ENCODE assay signal across 8 mouse cellular contexts in genomic region chr9:37145616-37146352, GRCm38 (mm10). TPM values are rescaled to one million over a fixed set of nuclear protein-coding genes. Genes with fewer than 3 reads are reported as not detected.
DNase-seq lines count a peak whose midpoint lies in the region; ATAC-seq and TF ChIP-seq lines count a peak whose summit lies in the region.

No protein-coding gene starts in this region.

- peak overlapping the region; percentile 82 for H3K4me3 ChIP-seq in cortical plate, adult 2 months (ENCODE audit: insufficient read depth, low read length)
- peak overlapping the region; percentile 77 for H3K4me3 ChIP-seq in heart, embryonic 16.5 days (ENCODE audit: low read length)
- peak overlapping the region; percentile 89 for H3K4me3 ChIP-seq in midbrain, embryonic 12.5 days

- ATAC-seq in cerebellum, adult (ENCODE audit: insufficient number of reproducible peaks, low FRiP score, low TSS enrichment) = no peak
- no peak for ATAC-seq in heart, embryonic 16.5 days (replicated peaks; ENCODE audit: extremely low read depth, insufficient read depth, low FRiP score)
- 0 out of 2 replicates have a peak, but pooled peaks have one; percentile 3 for ATAC-seq in midbrain, embryonic 12.5 days (ENCODE audit: low FRiP score, low read depth)

- peak overlapping the region; percentile 85 for H3K9ac ChIP-seq in heart, embryonic 16.5 days (ENCODE audit: low read length)
- peak overlapping the region; percentile 99 for H3K9ac ChIP-seq in midbrain, embryonic 12.5 days (replicated peaks)

- no peaks in the 10 kb centered on the region for H3K36me3 ChIP-seq in heart, embryonic 16.5 days (ENCODE audit: control insufficient read depth, insufficient read depth)
- no peaks in the 10 kb centered on the region for H3K36me3 ChIP-seq in midbrain, embryonic 12.5 days

- H3K4me1 ChIP-seq in cortical plate, adult 2 months (ENCODE audit: control insufficient read depth, insufficient read depth, low read length) = peaks cover 8% of the 10 kb centered on the region
- H3K4me1 ChIP-seq in heart, embryonic 16.5 days (ENCODE audit: control insufficient read depth, insufficient read depth, low read length) = peaks cover 6% of the 10 kb centered on the region
- peaks cover 48% of the 10 kb centered on the region for H3K4me1 ChIP-seq in midbrain, embryonic 12.5 days

- intact Hi-C loops in left cerebral cortex, postnatal 25 days (cut with DNase I) = loop anchor here (2.0 to 5.0 kb wide), 4 partner anchors 91 to 248 kb away; no protein-coding TSS in a partner anchor

- peak; percentile 31; the same call in 1 of the 2 replicates for TF ChIP-seq POLR2A in cortical plate, adult 2 months (IDR thresholded peaks at IDR 0.05; ENCODE audit: extremely low read depth, insufficient read depth, low read length)

- 0 out of 2 replicates have a peak, but pooled peaks cover 4% of the 10 kb centered on the region for H3K27me3 ChIP-seq in heart, embryonic 16.5 days (ENCODE audit: control insufficient read depth, insufficient read depth, low read length)
- no peaks in the 10 kb centered on the region for H3K27me3 ChIP-seq in midbrain, embryonic 12.5 days

- TF ChIP-seq CTCF in cortical plate, adult 2 months (IDR thresholded peaks at IDR 0.05; ENCODE audit: extremely low read depth, insufficient read depth, low read length) = no peak

- H3K9me3 ChIP-seq in heart, embryonic 16.5 days (replicated peaks; ENCODE audit: control insufficient read depth, low read length) = no peaks in the 10 kb centered on the region
- H3K9me3 ChIP-seq in midbrain, embryonic 12.5 days = no peaks in the 10 kb centered on the region

- under 1% methylated on average over 43 of the region's 43 CpGs for WGBS in heart, embryonic 16.5 days
- under 1% methylated on average over 43 of the region's 43 CpGs for WGBS in midbrain, embryonic 12.5 days

- peak overlapping the region; percentile 98 for H3K27ac ChIP-seq in cortical plate, adult 2 months (ENCODE audit: insufficient read depth, low read length)
- peak overlapping the region; percentile 88 for H3K27ac ChIP-seq in heart, embryonic 16.5 days (ENCODE audit: low read length)
- peak overlapping the region; percentile 100 for H3K27ac ChIP-seq in midbrain, embryonic 12.5 days (replicated peaks)

- peak; percentile 39 for DNase-seq in cerebellum, adult 11 months
- DNase-seq in ES-CJ7 (ENCODE audit: low read depth, low spot score) = peak; percentile 38
- peak; percentile 38 to 58 for DNase-seq in left cerebral cortex, postnatal 25 days (ENCODE audit: low spot score in 2 of 2)
- DNase-seq in testis, postnatal 10 days (ENCODE audit: low spot score) = peak; percentile 62

- H3K4me2 ChIP-seq in heart, embryonic 16.5 days (ENCODE audit: low read depth, low read length) = peak overlapping the region; percentile 94
- H3K4me2 ChIP-seq in midbrain, embryonic 12.5 days (replicated peaks) = peak overlapping the region; percentile 76

RNA-seq across cellular contexts. Expression of gene Pknox2, which starts 1.4 kb away (rescaled TPM):
- 80.9 and 84.4 TPM in 2 replicates for polyA plus RNA-seq in cortical plate, adult 2 months (2012; rRNA removed)
- 3.9 and 4.6 TPM in 2 replicates for polyA plus RNA-seq in heart, embryonic 16.5 days (2015; fragmentation: Nextera tagmentation; extraction: Ambion mirVana)
- total RNA-seq in left cerebral cortex, postnatal 25 days (2021) = 10 to 100 TPM; 76.7 to 78.9 TPM
- 32.3 and 33.7 TPM in 2 replicates for polyA plus RNA-seq in midbrain, embryonic 12.5 days (2016; fragmentation: Nextera tagmentation; extraction: Ambion mirVana)
